Mouse (Mus musculus): ENCODE measurements around the gene Tmem30a. TPM values are rescaled to one million over a fixed set of nuclear protein-coding genes. Genes with fewer than 3 reads are reported as not detected.
A peak's percentile ranks its signal among the peaks of the same experiment; 100 is the strongest.

The Tmem30a gene
- polyA plus RNA-seq, 1 experiment from 2014 or later = 84.9 TPM

DNA sequence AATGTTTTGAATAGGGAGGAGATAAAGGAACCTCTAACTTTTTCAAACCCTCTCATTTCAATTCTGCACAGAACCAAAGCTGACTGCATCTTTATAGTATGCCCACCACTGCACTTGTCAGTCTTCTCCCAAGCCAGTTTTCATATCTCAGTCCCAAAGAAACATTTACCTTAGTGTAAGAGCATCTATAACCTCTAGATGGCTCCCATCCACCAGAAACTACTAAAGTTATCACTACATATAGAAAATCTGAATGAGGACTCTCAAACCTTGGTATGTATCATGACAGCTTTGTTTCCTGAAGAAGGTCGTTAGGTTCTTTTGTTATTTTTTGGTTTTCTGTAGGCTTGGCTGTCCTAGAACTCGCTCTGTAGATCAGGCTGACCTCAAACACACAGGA is 14.0 kb downstream of the Tmem30a start:
- Histone ChIP-seq H3K27ac (ENCODE audit: low read depth, low read length) (no peak overlapping the region), H3K27me3 (ENCODE audit: control insufficient read depth, insufficient read depth, low read length) (no peaks in the 10 kb centered on the region), H3K9ac (ENCODE audit: low read length) (no peak overlapping the region), H3K9me3 (ENCODE audit: control insufficient read depth, low read length) (no peaks in the 10 kb centered on the region), H3K36me3 (ENCODE audit: control insufficient read depth, insufficient read depth, low read length) (no peaks in the 10 kb centered on the region), H3K4me3 (ENCODE audit: low read depth, low read length) (no peak overlapping the region), H3K4me2 (ENCODE audit: low read depth, low read length, severe bottlenecking) (no peak overlapping the region), H3K4me1 (replicated peaks; ENCODE audit: control insufficient read depth, insufficient read depth, low read length) (no peaks in the 10 kb centered on the region)
- WGBS = 79% methylated on average over 2 of the region's 2 CpGs
- ATAC-seq (replicated peaks; ENCODE audit: low FRiP score) (no peak), DNase-seq (ENCODE audit: low spot score) (no peak)

DNA sequence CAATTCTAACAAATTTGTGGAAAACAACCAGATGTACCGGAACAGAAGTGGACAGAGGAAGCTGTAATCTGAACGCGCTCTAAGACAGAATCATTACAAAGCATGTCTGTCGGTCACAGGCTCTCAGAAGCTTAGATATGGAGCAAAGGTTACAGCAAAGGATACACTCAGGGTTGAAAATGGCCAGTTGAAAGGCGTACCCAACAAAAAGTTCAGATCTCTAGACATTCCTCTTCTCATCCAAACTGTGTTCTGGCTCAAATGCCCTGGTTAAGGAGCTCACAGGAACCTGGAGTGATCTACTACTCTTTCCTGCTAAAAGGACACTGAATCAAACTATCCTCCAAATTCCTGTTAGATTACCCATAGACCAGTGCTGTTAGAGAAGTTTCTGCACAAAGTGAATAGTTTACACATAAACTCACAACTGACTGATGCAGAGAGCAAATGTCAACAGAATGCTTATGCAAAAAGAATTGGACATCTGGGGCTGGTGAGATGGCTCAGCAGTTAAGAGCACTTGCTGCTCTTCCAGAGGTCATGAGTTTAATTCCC is 26.2 kb downstream of the Tmem30a start:
- no peaks in the 10 kb centered on the region for H3K9me3 ChIP-seq (ENCODE audit: control insufficient read depth, low read length)
- H3K9ac ChIP-seq (ENCODE audit: low read length) = no peak overlapping the region
- no peak overlapping the region for H3K4me2 ChIP-seq (ENCODE audit: low read depth, low read length, severe bottlenecking)
- H3K27ac ChIP-seq (ENCODE audit: low read depth, low read length) = no peak overlapping the region
- DNase-seq (ENCODE audit: low spot score) (no peak), ATAC-seq (replicated peaks; ENCODE audit: low FRiP score) (no peak)
- H3K4me3 ChIP-seq (ENCODE audit: low read depth, low read length) = no peak overlapping the region
- H3K4me1 ChIP-seq (replicated peaks; ENCODE audit: control insufficient read depth, insufficient read depth, low read length) = no peaks in the 10 kb centered on the region
- 93% methylated on average over 5 of the region's 5 CpGs for WGBS
- H3K27me3 ChIP-seq (ENCODE audit: control insufficient read depth, insufficient read depth, low read length) = no peaks in the 10 kb centered on the region
- no peaks in the 10 kb centered on the region for H3K36me3 ChIP-seq (ENCODE audit: control insufficient read depth, insufficient read depth, low read length)

DNA sequence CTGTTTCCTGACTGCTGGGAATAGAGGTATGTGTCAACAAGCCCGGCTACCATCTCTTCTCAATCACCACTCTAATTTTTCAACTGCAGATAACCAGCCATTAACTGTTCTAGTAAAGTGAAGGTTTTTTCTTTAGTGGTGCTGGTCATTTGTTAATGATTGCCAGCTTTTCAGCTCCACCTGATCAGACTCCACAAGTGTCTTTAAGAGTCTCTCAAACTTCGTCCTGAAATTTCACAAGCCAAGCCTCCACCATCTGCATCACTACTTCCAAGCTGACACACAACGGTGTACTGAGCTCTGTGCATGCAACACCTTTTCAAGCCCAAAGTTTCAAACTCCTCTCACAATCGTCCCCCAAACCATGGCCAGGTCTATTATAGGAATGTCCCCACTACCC is 28.0 kb downstream of the Tmem30a start:
- H3K27ac ChIP-seq (ENCODE audit: low read depth, low read length) = no peak overlapping the region
- no peaks in the 10 kb centered on the region for H3K27me3 ChIP-seq (ENCODE audit: control insufficient read depth, insufficient read depth, low read length)
- no peaks in the 10 kb centered on the region for H3K4me1 ChIP-seq (replicated peaks; ENCODE audit: control insufficient read depth, insufficient read depth, low read length)
- H3K4me3 ChIP-seq (ENCODE audit: low read depth, low read length) = no peak overlapping the region
- no peak for ATAC-seq (replicated peaks; ENCODE audit: low FRiP score)
- WGBS = 89% methylated on average over 4 of the region's 4 CpGs
- H3K9ac ChIP-seq (ENCODE audit: low read length) = no peak overlapping the region
- no peaks in the 10 kb centered on the region for H3K36me3 ChIP-seq (ENCODE audit: control insufficient read depth, insufficient read depth, low read length)
- H3K9me3 ChIP-seq (ENCODE audit: control insufficient read depth, low read length) = no peaks in the 10 kb centered on the region
- H3K4me2 ChIP-seq (ENCODE audit: low read depth, low read length, severe bottlenecking) = no peak overlapping the region
- no peak for DNase-seq (ENCODE audit: low spot score)

DNA sequence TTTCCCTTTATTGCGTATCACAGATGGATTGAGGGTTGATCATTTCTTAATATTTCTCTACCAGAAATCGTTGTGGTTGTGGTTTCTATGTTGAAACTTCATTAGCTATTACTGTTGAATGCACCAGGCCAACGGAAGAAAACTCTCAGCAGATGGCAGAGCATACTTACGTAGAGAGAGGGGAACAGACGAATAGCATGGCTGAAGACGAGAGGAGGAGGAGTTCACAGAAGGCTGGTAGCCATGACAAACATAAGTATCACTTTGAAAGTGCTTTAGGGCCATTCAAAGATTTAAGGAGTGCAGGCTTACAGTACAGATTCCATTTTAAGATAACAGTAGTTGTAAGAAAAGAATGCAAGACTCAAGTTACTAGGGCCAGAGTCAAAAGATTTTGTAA is 30.8 kb downstream of the Tmem30a start:
- Histone ChIP-seq H3K36me3 (ENCODE audit: control insufficient read depth, insufficient read depth, low read length) (no peaks in the 10 kb centered on the region), H3K27ac (ENCODE audit: low read depth, low read length) (no peak overlapping the region), H3K9me3 (ENCODE audit: control insufficient read depth, low read length) (no peaks in the 10 kb centered on the region), H3K9ac (ENCODE audit: low read length) (no peak overlapping the region), H3K4me2 (ENCODE audit: low read depth, low read length, severe bottlenecking) (no peak overlapping the region), H3K4me1 (replicated peaks; ENCODE audit: control insufficient read depth, insufficient read depth, low read length) (no peaks in the 10 kb centered on the region), H3K4me3 (ENCODE audit: low read depth, low read length) (no peak overlapping the region), H3K27me3 (ENCODE audit: control insufficient read depth, insufficient read depth, low read length) (no peaks in the 10 kb centered on the region)
- ATAC-seq (replicated peaks; ENCODE audit: low FRiP score) (no peak), DNase-seq (ENCODE audit: low spot score) (no peak)
- WGBS = 82% methylated on average over 6 of the region's 6 CpGs

DNA sequence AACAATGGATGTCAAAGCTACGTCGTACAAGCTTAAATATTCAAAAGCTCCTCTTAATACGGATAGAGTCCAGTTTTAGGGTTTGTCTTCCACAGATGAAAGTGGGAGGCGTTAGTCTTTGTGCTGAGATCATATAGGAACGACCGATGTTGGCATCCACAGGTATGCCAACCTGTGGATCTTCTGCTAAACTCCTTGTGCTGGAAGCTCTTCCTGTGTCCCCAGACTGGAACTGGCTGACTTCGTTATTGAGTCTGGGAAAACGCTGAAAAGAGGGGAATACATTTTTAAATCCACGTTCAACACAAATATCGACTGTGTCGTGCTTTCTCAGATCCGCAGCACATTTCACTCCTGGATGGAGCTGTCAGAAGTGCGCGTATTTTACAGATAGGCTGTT is 33.2 kb downstream of the Tmem30a start:
- H3K4me1 ChIP-seq (replicated peaks; ENCODE audit: control insufficient read depth, insufficient read depth, low read length) = no peaks in the 10 kb centered on the region
- H3K27ac ChIP-seq (ENCODE audit: low read depth, low read length) = peak overlapping the region; percentile 43
- peak overlapping the region; percentile 83 for H3K4me3 ChIP-seq (ENCODE audit: low read depth, low read length)
- H3K27me3 ChIP-seq (ENCODE audit: control insufficient read depth, insufficient read depth, low read length) = no peaks in the 10 kb centered on the region
- 9% methylated on average over 14 of the region's 14 CpGs for WGBS
- H3K36me3 ChIP-seq (ENCODE audit: control insufficient read depth, insufficient read depth, low read length) = no peaks in the 10 kb centered on the region; the same call in 1 of the 2 replicates
- peak overlapping the region; percentile 71 for H3K9ac ChIP-seq (ENCODE audit: low read length)
- ATAC-seq (replicated peaks; ENCODE audit: low FRiP score) (peak; percentile 47; the same call in 1 of the 2 replicates), DNase-seq (ENCODE audit: low spot score) (peak; percentile 58)
- H3K4me2 ChIP-seq (ENCODE audit: low read depth, low read length, severe bottlenecking) = peak overlapping the region; percentile 73
- no peaks in the 10 kb centered on the region for H3K9me3 ChIP-seq (ENCODE audit: control insufficient read depth, low read length)

DNA sequence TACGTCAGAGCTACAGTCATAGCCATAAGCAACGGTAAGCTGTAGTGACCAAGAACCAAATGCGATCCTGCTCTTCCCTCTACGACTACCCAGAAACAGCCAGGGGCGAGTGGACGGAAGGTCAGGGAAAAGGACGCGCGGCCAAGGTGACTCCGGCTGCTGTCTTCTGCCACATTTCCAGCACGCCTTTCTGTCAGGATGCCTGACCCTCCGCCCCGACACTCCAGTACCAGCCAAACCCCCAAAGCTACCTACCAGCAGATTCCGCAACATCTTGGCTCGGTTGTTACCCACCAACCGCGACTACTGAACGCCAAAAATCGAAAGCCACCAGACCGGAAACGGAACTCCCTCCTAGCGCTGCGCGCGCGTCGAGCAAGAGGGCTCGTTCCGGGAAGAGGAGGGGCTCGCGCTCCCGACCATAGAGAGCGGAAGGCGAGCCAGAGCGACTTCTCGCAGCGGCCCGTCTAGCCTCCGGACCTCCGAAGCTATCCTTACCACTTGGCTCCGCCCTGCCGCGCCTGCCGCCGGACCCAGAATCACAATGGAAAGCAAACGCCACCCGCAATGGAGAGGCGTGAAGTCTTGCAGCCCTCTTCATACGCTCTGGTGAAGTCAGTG is 33.8 kb downstream of the Tmem30a start, which contains the start of gene Cox7a2:
TSS of gene Cox7a2 (minus strand) at position 494 of the 621 bp plus-strand sequence.
- peak within 1 kb of the TSS; percentile 43 for H3K27ac ChIP-seq (ENCODE audit: low read depth, low read length)
- H3K4me2 ChIP-seq (ENCODE audit: low read depth, low read length, severe bottlenecking) = peak within 1 kb of the TSS; percentile 73
- no peaks in the 10 kb centered on the region; the same call in 1 of the 2 replicates for H3K36me3 ChIP-seq (ENCODE audit: control insufficient read depth, insufficient read depth, low read length)
- peak within 1 kb of the TSS; percentile 81 for H3K9ac ChIP-seq (ENCODE audit: low read length)
- under 1% methylated on average over 47 of the region's 49 CpGs for WGBS
- peak; percentile 97 for DNase-seq (ENCODE audit: low spot score)
- H3K9me3 ChIP-seq (ENCODE audit: control insufficient read depth, low read length) = no peaks in the 10 kb centered on the region
- no peaks in the 10 kb centered on the region for H3K4me1 ChIP-seq (replicated peaks; ENCODE audit: control insufficient read depth, insufficient read depth, low read length)
- peak within 1 kb of the TSS; percentile 83 for H3K4me3 ChIP-seq (ENCODE audit: low read depth, low read length)
- no peaks in the 10 kb centered on the region for H3K27me3 ChIP-seq (ENCODE audit: control insufficient read depth, insufficient read depth, low read length)
- ATAC-seq (replicated peaks; ENCODE audit: low FRiP score) = peak; percentile 99

DNA sequence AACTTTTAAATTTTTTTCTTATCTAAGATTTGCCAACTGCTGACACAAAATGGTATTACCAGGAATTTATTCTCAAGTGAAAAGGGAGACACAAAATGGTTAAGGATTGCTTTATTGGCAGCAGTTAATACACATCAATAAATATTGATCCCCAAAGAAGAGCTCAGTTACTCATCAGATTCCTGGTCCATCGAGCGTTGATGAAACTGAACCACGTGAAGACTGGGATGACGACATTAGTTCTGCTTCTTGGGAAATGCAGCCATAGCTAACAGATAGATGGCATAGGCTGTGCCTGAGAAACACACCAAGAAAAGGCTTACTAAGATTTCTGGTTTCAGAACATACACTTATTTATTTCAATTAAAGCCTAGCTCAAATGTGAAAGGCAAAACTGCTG is 38.0 kb downstream of the Tmem30a start:
- no peaks in the 10 kb centered on the region for H3K4me1 ChIP-seq (replicated peaks; ENCODE audit: control insufficient read depth, insufficient read depth, low read length)
- H3K4me3 ChIP-seq (ENCODE audit: low read depth, low read length) = no peak overlapping the region
- H3K27ac ChIP-seq (ENCODE audit: low read depth, low read length) = no peak overlapping the region
- WGBS = 95% methylated on average over 4 of the region's 4 CpGs
- no peaks in the 10 kb centered on the region for H3K27me3 ChIP-seq (ENCODE audit: control insufficient read depth, insufficient read depth, low read length)
- H3K9ac ChIP-seq (ENCODE audit: low read length) = no peak overlapping the region
- ATAC-seq (replicated peaks; ENCODE audit: low FRiP score) (no peak), DNase-seq (ENCODE audit: low spot score) (no peak)
- H3K9me3 ChIP-seq (ENCODE audit: control insufficient read depth, low read length) = no peaks in the 10 kb centered on the region
- H3K4me2 ChIP-seq (ENCODE audit: low read depth, low read length, severe bottlenecking) = no peak overlapping the region
- H3K36me3 ChIP-seq (ENCODE audit: control insufficient read depth, insufficient read depth, low read length) = no peaks in the 10 kb centered on the region; the same call in 1 of the 2 replicates

DNA sequence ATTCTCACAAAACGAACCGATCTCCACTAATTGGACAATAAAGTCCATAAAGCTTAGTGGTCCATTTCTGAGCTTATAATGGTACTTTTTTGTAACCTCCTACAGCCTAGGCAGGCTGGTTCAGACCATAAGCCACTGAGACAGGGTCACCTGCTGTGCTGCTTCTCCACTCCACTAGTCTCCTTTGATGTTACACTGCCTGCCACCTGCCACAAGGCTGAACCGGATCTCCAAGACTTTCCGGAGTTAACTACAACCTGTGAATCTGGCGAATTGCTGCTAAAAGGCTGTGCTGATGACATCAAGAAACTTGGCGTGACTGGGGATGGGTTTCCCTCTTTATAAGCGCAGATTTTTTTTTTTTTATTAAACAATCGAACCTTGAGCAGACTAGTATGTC is 41.5 kb downstream of the Tmem30a start:
- Histone ChIP-seq H3K9ac (ENCODE audit: low read length) (no peak overlapping the region), H3K4me3 (ENCODE audit: low read depth, low read length) (no peak overlapping the region), H3K4me2 (ENCODE audit: low read depth, low read length, severe bottlenecking) (no peak overlapping the region), H3K27me3 (ENCODE audit: control insufficient read depth, insufficient read depth, low read length) (no peaks in the 10 kb centered on the region), H3K27ac (ENCODE audit: low read depth, low read length) (no peak overlapping the region), H3K4me1 (replicated peaks; ENCODE audit: control insufficient read depth, insufficient read depth, low read length) (no peaks in the 10 kb centered on the region), H3K9me3 (ENCODE audit: control insufficient read depth, low read length) (no peaks in the 10 kb centered on the region), H3K36me3 (ENCODE audit: control insufficient read depth, insufficient read depth, low read length) (no peaks in the 10 kb centered on the region; the same call in 1 of the 2 replicates)
- WGBS = 86% methylated on average over 8 of the region's 8 CpGs
- no peak for ATAC-seq (replicated peaks; ENCODE audit: low FRiP score)
- no peak for DNase-seq (ENCODE audit: low spot score)

DNA sequence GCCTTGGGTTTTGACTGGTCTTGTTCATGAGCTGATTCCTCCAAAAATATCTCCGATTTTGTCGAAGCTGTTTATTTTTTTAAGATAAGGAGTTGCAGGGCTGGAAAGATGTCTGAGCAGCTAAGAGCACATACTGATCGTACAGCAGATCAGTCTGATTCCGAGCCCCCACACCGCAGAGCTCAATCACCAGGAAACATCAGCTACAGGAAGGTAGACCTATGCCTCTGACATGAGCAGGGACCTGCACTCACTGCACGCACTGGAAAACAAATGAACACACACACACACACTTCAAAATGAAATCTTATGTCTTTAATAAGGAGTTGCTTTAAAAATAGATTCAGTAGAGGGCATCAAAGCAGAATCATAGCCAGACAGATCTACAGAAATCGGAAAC is 42.6 kb downstream of the Tmem30a start:
- no peak for ATAC-seq (replicated peaks; ENCODE audit: low FRiP score)
- Histone ChIP-seq H3K4me3 (ENCODE audit: low read depth, low read length) (no peak overlapping the region), H3K9me3 (ENCODE audit: control insufficient read depth, low read length) (no peaks in the 10 kb centered on the region), H3K36me3 (ENCODE audit: control insufficient read depth, insufficient read depth, low read length) (no peaks in the 10 kb centered on the region; the same call in 1 of the 2 replicates), H3K27ac (ENCODE audit: low read depth, low read length) (no peak overlapping the region), H3K27me3 (ENCODE audit: control insufficient read depth, insufficient read depth, low read length) (no peaks in the 10 kb centered on the region), H3K4me2 (ENCODE audit: low read depth, low read length, severe bottlenecking) (no peak overlapping the region), H3K4me1 (replicated peaks; ENCODE audit: control insufficient read depth, insufficient read depth, low read length) (no peaks in the 10 kb centered on the region), H3K9ac (ENCODE audit: low read length) (no peak overlapping the region)
- no peak for DNase-seq (ENCODE audit: low spot score)
- 91% methylated on average over 7 of the region's 7 CpGs for WGBS
